Mouse (Mus musculus): Measurements from ENCODE around the gene Kif21b.

DNA sequence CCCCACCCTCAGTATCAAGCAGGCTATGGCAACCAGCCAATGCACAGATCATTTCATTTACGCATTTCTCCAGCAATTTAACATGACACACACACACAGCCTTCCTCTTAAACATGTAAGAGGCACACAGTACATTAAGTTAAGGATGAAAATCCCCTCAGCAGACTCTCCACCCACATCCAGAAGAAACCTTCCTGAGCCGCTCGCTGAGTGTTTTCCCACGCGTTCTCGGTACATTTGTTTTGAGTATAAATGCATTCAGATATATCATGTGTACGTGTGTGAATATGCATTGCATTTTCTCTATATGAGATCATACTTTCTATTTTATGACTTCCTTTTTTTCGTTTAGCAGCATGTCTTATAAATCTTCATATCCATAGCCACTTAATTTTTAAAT, 20.2 kb downstream of the Kif21b start:
- TF ChIP-seq CTCF (IDR thresholded peaks at IDR 0.05; ENCODE audit: insufficient read depth, low read depth, low read length) (no peak), POLR2A (IDR thresholded peaks at IDR 0.05; ENCODE audit: insufficient read depth, low read depth, low read length) (no peak)

Measured in olfactory bulb, adult 2 months (tissue).